Mouse (Mus musculus) WW6 (cell line): ENCODE results near the gene Olfm2.
"Not testable (repeated sequence)": the region's sequence is repeated elsewhere in the genome, so short reads cannot be mapped to it uniquely, and the experiment has no call there.

Experiments
- DNase-seq: peaks from one replicate; pipeline ENCODE4 v3.0.0-alpha.2; 2013; ENCODE audit warnings: low read depth, low spot score

The Olfm2 gene

DNA sequence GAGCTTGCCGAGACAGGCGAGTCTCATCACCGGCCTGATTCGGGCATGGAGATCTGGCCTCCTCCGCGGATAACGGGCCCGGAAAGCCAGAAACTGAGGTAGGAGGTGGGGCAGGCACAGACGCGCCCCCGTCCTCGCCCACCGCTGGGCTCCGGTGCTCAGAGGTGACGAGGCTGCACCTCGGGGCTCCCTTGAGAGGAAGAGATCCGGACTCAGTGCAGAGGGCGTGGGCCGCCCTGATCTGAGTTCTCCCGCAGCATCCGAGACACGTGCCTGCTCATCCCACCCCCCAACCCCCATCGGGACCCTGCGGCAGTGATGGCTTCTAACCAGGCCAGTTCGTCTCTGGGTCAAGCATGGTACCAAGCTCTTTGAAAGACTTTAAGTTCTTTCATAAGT, 93.9 kb downstream of the Olfm2 start:
- no peak for DNase-seq

DNA sequence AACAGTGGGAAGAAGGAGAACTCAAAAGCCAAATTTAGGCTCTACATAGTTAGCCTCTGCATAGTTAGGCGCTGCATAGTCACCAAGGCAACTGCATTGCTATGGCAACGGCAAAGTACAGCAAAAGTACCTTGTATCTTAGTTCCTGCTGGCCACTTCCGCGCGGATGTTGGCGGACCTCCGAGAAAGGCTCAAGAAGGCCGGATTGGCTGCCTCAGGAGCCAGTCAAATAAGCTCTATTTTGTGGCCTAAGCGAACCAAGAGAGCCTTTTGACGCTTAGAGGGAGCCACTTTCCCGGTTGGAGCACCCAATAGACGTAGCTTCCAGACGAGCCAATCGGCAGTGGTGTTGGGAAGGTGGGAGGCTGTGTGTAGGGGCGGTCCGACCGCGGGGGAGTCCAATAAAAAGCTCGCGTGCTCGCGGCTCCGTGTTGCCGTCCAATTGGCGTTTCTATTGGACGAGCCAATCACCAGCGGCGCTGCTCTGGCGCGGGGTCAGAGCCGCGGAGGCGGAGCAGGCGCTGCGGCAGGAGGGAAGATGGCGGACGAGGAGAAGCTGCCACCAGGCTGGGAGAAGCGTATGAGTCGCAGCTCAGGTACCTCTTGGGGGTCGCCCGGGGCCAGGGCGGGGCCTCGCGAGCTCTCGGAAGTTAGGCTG, 94.4 kb downstream of the Olfm2 start, which contains the start of gene Pin1:
Gene Pin1, plus strand, starts transcription at position 494 of the 658 bp plus-strand sequence.
- peak; percentile 96 for DNase-seq

DNA sequence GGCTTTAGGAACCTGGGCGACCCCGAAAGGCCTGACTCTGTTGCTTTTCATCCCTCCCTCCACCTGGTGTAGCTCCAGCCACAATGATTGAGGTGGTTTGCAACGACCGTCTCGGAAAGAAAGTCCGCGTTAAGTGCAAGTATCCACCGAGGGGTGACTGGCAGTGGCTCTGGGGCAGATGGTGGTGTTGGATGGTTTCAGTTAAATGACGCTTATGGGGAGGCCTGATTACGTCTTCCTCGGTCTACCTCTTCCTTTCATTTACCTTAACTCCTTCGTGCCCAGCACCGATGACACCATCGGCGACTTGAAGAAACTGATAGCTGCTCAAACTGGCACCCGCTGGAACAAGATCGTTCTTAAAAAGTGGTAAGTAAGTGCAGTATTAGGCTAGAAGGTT, 101.0 kb downstream of the Olfm2 start:
- DNase-seq, result no peak

DNA sequence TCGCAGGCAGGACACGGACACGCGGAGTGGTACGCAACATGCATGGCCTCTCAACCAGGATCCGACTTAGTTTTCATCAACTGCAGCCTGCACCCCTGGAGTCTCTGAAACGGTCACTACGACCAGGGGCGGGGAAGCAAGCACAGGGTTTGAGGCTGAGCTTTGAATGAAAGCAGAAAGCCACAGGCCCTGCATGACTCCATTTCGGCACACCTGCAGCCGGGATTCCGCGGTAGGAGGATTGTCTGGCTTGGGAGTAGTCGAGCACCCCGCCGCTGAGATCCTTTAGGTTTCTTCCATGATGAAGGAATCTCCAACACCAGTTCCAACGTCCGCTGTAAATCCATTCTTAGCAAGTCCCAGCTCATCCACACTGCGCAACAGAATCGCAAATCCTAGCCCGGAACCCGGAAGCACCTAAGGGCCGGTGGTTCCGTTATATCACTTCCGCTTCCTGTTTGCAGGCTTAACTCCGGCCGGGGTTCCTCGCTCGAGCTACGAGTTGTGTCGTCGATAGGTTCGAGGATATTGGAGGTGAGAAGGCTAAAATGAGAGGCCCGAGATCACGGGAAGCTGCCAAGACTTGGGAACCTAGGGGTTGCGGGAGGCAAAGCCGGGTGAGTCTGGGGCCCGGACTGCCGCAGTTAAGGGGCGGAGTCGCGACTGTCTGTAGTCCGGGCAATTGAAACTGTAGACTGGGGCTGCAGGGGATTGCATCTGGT, 101.6 kb downstream of the Olfm2 start, which contains the start of gene Fbxl12:
Gene Fbxl12, minus strand, starts transcription at position 408 of the 722 bp plus-strand sequence.
- no peak for DNase-seq

DNA sequence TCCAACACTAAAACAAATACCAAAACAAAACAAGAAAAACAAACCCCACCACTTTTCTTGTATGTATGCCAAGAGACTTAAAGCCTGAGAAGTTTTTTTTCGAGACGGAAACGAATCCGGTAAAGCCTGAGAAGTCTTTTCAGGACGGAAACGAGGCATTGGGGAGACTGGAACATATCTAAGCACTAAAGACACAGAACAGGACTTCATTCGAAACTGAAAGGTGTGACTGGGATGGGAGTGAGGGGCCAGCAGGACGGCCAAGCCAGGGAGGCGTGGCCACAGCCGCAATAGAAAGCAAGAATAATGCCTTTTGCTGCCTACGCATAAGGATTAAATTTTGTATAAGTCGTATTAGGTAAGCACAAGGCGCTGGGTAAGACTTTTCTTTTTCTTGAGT, 102.4 kb downstream of the Olfm2 start:
- no peak for DNase-seq

DNA sequence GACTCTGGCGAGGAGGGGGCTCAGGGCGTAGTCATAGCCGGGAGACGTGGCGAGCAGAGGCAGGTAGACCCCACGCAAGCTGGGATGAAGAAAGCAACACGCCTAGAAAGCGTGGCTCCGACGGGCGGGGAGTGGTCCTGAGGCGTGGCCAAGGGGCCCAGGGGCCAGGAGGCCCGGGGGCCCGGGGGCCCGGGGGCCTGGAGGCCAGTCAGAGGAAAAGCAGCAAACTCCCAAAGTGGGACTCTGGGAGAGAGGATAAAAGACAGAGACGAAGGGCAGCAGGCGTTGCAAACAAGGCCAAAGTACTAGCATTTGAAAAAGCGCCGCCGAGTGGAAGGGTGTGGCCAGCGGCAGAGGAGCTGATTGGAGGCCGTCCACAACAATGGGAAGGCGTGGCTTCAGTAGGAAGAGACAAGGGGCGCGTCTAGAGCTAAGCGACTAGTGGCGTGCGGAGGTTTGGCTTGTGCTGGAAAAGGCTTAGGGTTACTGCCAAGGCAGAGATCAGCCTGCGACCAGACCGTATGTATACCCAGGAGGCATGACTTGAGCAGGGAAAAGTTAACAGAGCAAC, 103.2 kb downstream of the Olfm2 start:
- peak; percentile 78 for DNase-seq

DNA sequence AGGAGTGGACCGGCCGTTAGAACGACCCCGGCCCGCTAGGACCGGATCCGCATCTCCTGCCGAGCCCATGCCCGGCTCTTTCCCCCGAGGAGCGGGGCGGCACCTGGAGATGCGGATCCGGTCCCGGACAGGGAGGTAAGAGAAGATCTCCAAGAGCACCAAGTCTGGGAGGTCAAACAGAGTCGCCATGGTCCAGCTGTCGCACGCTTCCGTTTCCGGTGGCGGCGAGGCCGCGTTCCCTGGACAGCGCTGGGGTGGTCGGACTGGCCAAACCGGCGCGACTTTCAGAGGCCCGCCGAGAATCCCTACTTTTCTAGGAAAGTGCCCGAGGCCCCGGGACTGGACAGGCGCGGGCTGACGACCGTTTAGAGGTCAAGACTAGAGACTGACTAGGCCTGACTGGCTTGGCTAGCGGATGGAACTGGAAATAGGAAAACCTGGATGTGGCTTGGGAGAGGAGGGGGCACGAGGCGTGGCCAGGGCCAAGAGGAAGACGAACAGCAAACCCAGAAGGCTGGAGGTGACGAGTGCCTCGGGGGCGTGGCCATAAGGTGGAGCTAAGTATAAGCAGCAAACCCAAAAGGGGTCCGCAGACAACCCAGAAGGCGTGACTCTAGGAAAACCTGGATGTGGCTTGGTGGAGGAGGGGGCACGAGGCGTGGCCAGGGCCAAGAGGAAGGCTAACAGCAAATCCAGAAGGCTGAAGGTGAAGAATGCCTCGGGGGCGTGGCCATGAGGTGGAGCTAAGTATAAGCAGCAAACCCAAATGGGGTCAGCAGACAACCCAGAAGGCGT, 103.9 kb downstream of the Olfm2 start, which contains the start of gene Ubl5:
Gene Ubl5, plus strand, starts transcription at position 778 of the 795 bp plus-strand sequence.
- DNase-seq, result peak; percentile 95

DNA sequence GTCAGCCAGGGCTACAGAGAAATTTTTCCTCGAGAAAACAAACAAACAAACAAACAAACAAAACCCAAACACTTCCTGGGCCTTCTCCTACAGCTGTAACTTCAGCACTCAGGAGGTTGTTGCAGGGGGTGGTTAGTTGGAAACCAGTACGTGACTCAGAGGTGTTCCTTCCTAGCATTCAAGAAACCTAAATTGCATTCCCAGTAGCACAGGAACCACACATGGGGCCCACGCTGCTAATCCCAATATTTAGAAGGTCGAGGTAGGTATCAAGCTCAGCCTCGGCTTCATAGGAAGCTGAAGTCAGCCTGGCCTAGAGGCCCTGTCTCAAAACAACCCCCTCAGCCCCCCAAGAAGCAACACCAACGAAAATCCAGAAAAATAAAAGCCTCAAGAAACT, 104.6 kb downstream of the Olfm2 start:
- no peak for DNase-seq

DNA sequence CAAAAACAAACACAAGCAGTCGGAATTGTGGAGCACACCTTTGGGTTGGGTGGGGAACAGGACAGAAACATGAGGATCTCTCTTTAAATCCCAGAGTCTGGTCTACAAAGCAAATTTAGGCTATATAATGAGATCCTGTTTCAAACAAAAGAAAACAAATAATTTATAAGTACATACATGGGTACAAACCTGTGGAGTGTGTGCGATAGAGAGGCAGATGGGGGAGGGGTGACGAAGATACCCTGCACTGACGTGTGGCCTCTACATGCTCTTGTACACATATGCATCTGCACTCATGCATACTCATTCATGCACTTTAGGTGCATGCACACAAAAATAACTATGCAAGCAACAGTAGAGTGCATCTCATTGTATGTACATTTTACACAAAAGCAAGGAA, 106.7 kb downstream of the Olfm2 start:
- DNase-seq, result no peak

DNA sequence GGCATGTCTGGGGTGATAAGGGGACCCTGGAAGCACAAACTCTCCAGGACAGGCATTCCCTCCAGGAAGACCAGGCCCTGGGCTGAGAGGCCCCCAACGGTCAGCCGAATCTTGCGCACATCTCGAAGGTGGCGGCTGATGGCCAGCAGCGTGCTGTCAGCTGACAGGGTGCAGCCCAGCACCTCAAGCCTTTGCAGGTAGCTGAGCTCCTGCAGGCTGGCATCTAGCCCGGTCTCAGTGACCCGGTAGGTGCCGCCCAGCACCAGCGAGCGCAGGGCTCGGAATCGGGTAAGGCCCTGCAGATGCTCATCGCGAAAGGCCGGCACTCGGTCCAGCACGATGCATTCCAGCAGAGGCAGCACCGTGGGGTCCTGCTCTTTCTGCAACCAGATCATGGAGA, 107.6 kb downstream of the Olfm2 start:
- no peak for DNase-seq

DNA sequence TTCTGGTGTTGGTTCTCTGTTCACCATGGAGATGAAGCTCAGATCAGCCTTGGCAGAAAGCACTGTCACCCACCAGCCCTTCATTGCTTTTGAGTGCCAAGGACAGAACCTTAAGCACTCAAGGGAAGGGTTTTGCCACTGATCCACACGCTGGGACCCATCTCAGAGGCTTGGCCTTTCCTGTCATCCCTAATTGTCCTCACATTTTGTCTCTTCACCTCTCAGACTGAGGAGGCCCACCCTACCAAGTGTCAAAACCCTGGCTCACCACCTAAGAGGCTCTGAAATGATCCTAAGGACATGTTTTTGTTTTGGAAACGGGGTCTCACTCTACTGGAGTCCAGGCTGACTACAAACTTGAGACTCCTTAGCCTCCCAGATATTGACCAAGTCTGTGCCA, 109.4 kb downstream of the Olfm2 start:
- no peak for DNase-seq

DNA sequence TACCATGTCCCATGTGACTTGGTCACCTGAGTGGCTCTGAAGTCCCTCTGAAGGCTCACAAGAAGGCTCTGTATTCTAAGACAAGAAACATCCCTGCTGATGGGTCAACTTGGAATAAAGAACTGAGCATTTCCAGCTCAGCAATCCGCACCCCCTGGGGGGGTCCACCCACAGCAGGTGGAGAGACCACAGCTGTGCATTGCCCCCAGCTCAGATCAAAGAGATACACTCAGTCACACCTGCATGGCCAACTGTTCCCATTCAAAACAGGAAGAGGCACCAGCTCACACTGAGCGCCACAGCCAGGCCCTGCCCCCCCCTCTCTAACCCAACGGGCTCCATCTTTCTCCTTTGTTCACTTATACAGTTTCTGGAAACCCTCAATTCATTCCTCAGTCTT, 109.9 kb downstream of the Olfm2 start:
- no peak for DNase-seq

DNA sequence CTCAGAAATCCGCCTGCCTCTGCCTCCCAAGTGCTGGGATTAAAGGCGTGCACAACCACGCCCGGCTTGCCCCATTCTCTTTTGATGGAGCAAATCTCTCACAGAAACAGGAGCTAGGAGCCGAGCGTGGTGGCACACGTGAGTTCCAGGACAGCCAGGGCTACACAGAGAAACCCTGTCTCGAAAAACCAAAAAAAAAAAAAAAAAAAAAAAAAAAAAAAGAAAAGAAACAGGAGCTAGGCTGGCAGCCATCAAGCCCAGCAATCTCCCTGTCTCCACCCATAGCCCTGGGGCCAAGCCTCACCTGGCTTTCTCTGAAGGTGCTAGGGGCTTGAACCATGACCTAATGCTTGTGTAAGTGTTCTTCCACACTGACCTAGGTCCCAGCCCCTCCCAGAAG, 110.5 kb downstream of the Olfm2 start:
- DNase-seq, result not testable (repeated sequence)

DNA sequence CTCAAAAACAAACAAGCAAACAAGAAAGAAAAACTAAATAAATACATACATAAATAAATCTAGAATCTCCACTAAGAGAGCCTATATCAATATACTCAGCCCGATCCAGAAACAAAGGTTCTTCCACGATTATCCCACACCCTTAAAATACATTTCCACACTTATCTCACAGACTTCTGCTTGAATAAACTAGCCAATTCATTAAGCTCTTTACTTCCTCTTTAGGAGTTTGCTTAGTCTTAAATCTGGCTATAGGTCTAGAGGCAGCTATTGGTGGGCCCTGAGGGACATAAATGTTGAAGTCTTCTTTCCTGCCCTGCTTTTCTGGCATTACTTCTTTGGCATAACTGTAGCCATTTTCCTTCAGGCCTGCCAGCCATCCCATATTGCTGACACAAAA, 114.8 kb downstream of the Olfm2 start:
- DNase-seq, result no peak
